Mouse (Mus musculus) heart, adult 9 months (tissue): ENCODE data around the gene Trim63.

ENCODE experiments used
- DNase-seq, 2 experiments: peaks; one replicate each; pipeline ENCODE4 v3.0.0; 2022; ENCODE audit warnings: low spot score in 2 of 2

The Trim63 gene

GRCm38 (mm10) chr4:134365280-134365679 is 50.4 kb downstream of the Trim63 start:
- no peak for DNase-seq

GRCm38 (mm10) chr4:134370649-134371221 is 55.8 kb downstream of the Trim63 start:
- DNase-seq = no peak

GRCm38 (mm10) chr4:134371316-134371855 is 56.5 kb downstream of the Trim63 start:
- no peak for DNase-seq

GRCm38 (mm10) chr4:134372294-134372747 is 57.4 kb downstream of the Trim63 start:
- DNase-seq = peak; percentile 74

- DNase-seq = no peak
These were observed 58.4 kb downstream of the Trim63 start for GRCm38 (mm10) chr4:134373295-134373694.

GRCm38 (mm10) chr4:134374306-134374705 is 59.4 kb downstream of the Trim63 start:
- no peak for DNase-seq

GRCm38 (mm10) chr4:134378089-134378615 is 63.2 kb downstream of the Trim63 start:
- DNase-seq = no peak
